Mouse (Mus musculus) cerebellum, adult 2 months (tissue): ENCODE results near the gene C2. TPM values are rescaled to one million over a fixed set of nuclear protein-coding genes. Genes with fewer than 3 reads are reported as not detected.
"Not testable (repeated sequence)": the region's sequence is repeated elsewhere in the genome, so short reads cannot be mapped to it uniquely, and the experiment has no call there.

Source experiments
- DNase-seq, 2 experiments: peaks; one replicate each; pipeline ENCODE4 v3.0.0; 2021
- H3K27ac ChIP-seq: fragments of 200-500 bp; 2 replicates; pipeline ENCODE4 v1.5.1; 2012; ENCODE audit warnings: low read length, control low read depth, inconsistent platforms; ENCODE audit not compliant: insufficient read depth
- H3K27me3 ChIP-seq: fragments of 200-500 bp; 2 replicates; pipeline ENCODE4 v1.6.1; 2012; ENCODE audit warnings: inconsistent platforms, mild to moderate bottlenecking, low read length, moderate library complexity; ENCODE audit not compliant: control insufficient read depth, insufficient read depth
- H3K4me1 ChIP-seq: fragments of 200-500 bp; 2 replicates; pipeline ENCODE4 v1.6.1; 2011; ENCODE audit warnings: low read length; ENCODE audit not compliant: control insufficient read depth, insufficient read depth
- H3K4me3 ChIP-seq: fragments of 200-500 bp; replicated peaks from 2 replicates; pipeline ENCODE3; 2011; ENCODE audit warnings: mild to moderate bottlenecking, low read depth, low read length, control low read depth; ENCODE audit not compliant: insufficient read depth
- CTCF ChIP-seq: fragments of 200-500 bp; IDR thresholded peaks from 2 replicates; pipeline ENCODE4 v1.5.1; 2011; ENCODE audit warnings: low read depth, mild to moderate bottlenecking, control low read depth, low read length, moderate library complexity, borderline replicate concordance; ENCODE audit not compliant: insufficient read depth
- POLR2A ChIP-seq: fragments of 200-500 bp; IDR thresholded peaks from 2 replicates; pipeline ENCODE4 v1.6.1; 2011; ENCODE audit warnings: low read length, control low read depth, borderline replicate concordance; ENCODE audit not compliant: insufficient read depth
- WGBS: fragments of 180-500 bp; shearing (Covaris S2); methylation state at CpG from one replicate; pipeline ENCODE4 v1.1.7; 2018; 5-methylcytosine and 5-hydroxymethylcytosine counted together
- polyA plus RNA-seq: library from polyadenylated mRNA; depleted of rRNA; stranded (reverse); fragments of >200 nt; gene quantifications from 2 replicates; pipeline ENCODE4 v1.2.3, GENCODE M21; 2012

Gene C2
- polyA plus RNA-seq, 1 experiment = 2.9 TPM

DNA sequence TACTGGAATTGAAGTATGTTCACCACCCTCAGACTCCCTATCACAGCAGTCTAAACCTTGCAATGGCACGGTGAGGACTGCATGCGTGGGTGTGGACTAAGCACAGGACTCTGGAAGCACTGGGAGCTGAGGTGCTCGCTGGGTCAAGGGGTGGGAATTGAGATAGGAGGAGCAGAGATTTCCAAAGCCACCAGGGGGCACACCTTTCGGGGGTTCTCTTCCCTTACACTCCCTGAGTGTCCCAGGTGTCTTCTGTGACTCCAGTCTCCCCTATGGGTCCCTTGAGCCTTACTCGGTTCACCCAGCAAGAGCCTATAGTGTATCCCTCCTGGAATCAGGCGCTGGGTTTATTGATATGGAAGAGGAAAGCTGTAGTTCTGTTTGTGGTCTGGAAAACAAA is 24.9 kb upstream of the C2 start:
- TF ChIP-seq CTCF = no peak
- TF ChIP-seq POLR2A = no peak
- no peaks in the 10 kb centered on the region for H3K4me1 ChIP-seq
- DNase-seq = no peak
- H3K4me3 ChIP-seq = no peak overlapping the region
- no peak overlapping the region for H3K27ac ChIP-seq
- WGBS = 47% methylated on average over 6 of the region's 6 CpGs
- no peaks in the 10 kb centered on the region for H3K27me3 ChIP-seq

DNA sequence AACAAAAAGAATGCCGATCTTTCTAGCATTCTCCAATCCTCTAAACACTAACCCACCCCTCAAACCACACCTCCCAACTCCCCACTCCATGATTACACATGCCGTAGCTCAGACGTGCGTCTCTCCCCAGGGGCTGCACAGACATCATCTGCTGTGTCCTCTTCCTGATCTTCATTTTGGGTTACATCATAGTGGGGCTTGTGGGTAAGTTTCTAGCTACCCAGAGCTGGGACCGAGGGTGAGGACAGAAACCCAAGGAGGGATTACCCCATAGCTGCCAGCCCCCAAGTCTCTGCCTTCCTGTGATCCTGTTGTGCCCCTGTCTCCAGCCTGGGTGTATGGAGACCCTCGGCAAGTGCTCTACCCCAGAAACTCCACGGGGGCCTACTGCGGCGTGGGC is 19.1 kb upstream of the C2 start:
- WGBS = 67% methylated on average over 9 of the region's 9 CpGs
- TF ChIP-seq CTCF (no peak), POLR2A (no peak)

DNA sequence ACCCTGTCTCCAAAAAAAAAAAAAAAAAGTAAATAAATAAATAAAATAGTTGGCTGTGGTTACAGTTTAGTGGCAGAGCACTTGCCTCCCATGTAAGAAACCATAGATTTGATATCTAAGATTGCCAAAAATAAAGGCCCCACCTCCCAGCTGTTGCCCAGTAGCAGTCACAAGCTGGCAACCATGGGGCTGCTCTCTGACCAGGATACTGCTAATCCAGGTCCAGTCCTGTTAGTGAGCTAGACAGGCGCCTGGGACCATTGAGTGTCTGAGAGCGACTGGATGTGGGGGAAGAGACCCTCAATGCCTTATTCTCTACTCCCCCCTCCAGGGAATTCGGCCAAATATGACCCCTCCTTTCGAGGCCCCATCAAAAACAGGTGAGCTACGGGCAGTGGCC is 18.3 kb upstream of the C2 start:
- Histone ChIP-seq H3K27me3 (no peaks in the 10 kb centered on the region), H3K4me3 (no peak overlapping the region), H3K27ac (no peak overlapping the region), H3K4me1 (no peaks in the 10 kb centered on the region)
- TF ChIP-seq POLR2A = no peak
- TF ChIP-seq CTCF = no peak
- WGBS = 78% methylated on average over 5 of the region's 5 CpGs
- DNase-seq = no peak

More for the DNA sequence above, 19.1 kb upstream of the C2 start:
- DNase-seq = no peak
- H3K27me3 ChIP-seq = no peaks in the 10 kb centered on the region
- no peak overlapping the region for H3K27ac ChIP-seq
- no peak overlapping the region for H3K4me3 ChIP-seq
- no peaks in the 10 kb centered on the region for H3K4me1 ChIP-seq

DNA sequence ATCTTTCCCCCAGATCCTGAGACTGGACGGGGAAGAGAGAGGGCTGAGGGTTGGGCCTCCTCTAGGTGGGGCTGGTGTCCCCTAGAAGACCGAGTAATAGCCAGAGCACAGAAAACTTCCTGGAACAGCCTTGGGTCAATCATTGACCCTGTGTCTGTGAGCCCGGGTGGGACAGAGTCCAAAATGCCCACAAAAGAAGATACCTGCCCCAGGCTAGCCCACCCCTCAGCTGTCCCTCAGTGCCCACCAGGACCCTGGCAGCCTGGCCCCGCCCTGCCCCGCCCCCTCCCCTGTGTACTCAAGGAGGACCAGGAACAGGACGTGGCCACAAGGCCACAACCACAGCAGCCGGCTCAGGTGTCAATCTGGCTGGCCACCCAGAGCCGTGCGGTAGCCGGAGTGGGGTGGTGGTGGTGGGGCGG is 17.4 kb upstream of the C2 start:
- 29% methylated on average over 11 of the region's 11 CpGs for WGBS
- no peak for DNase-seq
- no peak for TF ChIP-seq POLR2A
- peak; percentile 4; the same call in 1 of the 2 replicates for TF ChIP-seq CTCF
- no peaks in the 10 kb centered on the region for H3K27me3 ChIP-seq
- no peak overlapping the region for H3K4me3 ChIP-seq
- 0 out of 2 replicates have a peak, but pooled peaks cover 4% of the 10 kb centered on the region for H3K4me1 ChIP-seq
- no peak overlapping the region for H3K27ac ChIP-seq

DNA sequence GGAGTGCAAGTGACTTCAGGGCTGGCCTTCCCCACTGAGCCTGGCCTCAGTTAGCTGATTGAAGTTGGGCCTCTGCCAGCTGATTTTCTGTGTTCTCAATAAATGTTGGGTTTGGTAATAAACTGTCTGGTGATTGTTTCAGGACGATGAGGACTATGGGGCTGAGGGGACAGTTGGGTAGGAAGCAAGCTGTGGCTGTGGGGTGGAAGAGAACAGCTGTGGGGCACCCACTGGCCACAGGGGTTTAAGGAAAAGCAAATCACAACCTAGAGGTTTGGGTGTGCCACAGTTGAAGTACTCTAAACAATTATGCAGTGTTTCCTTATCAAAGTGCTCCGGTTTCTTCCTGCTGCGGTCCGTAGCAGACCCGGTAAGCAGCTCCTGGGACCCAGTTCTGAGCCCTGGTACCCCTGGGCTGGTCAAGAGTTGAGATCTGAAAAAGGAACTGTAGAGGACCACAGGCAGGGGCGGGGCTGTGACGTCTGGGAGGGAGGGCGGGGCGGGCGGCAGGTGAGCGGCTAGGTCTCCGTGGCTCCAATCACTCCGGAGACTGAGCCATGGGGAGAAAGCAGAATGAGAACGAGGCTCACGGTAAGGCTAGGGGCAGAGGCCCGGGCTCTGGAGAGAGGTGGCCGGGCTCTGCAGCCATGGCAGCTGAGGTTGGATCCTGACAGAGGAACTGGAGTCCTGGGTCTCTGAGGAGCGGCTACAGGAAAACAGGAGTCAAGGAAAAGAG is 16.0 kb upstream of the C2 start, which contains the start of gene Slc44a4:
Slc44a4 (plus strand) TSS at position 537 of the 736 bp plus-strand sequence.
- no peak for DNase-seq
- Histone ChIP-seq H3K27ac (no peak within 1 kb of the TSS), H3K4me1 (0 out of 2 replicates have a peak, but pooled peaks cover 4% of the 10 kb centered on the region), H3K27me3 (no peaks in the 10 kb centered on the region), H3K4me3 (no peak within 1 kb of the TSS)
- 42% methylated on average over 18 of the region's 18 CpGs for WGBS
- no peak for TF ChIP-seq CTCF
- TF ChIP-seq POLR2A = no peak

DNA sequence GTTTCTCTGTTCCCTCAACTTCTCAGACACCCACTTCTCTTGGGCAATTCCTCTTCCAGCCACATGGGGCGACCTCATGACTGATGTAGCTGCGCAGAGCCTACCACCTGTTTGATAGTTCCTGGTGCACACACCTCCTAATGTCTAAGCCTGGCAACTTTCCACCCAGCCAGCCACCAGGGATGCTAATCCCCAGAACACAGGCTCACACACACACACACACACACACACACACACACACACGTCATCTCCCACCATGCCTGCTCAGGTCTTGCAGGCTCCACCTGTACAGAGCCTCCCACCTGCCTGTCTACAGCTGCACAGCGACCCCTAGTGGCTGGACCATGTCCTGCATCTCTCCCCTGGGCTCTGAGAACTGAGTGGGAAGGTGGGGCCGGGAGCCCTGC is 13.9 kb upstream of the C2 start:
- Histone ChIP-seq H3K27me3 (no peaks in the 10 kb centered on the region), H3K4me3 (no peak overlapping the region), H3K27ac (no peak overlapping the region), H3K4me1 (0 out of 2 replicates have a peak, but pooled peaks cover 4% of the 10 kb centered on the region)
- TF ChIP-seq CTCF (peak; percentile 85), POLR2A (no peak)
- 33% methylated on average over 5 of the region's 5 CpGs for WGBS
- DNase-seq = peak; percentile 54 to 75

DNA sequence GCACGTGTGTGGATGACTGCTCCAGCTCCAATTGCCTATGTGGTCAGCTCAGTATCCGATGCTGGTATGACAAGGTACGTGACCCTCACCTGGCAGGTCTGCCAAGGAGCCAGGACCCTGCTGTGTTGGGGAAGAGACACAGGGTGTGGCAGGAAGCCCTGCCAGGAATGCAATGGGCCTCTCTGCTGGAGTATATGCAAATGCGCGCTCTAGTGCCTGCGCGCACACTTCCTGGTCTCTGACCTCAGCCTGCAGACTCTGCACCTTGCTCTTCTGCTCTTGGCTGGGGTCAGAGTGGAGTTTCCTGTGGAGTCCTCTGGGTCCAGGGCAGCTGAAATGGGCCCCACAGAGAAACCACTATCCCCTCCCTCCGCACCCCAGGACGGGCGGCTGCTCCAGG is 12.9 kb upstream of the C2 start:
- WGBS = 58% methylated on average over 10 of the region's 10 CpGs

DNA sequence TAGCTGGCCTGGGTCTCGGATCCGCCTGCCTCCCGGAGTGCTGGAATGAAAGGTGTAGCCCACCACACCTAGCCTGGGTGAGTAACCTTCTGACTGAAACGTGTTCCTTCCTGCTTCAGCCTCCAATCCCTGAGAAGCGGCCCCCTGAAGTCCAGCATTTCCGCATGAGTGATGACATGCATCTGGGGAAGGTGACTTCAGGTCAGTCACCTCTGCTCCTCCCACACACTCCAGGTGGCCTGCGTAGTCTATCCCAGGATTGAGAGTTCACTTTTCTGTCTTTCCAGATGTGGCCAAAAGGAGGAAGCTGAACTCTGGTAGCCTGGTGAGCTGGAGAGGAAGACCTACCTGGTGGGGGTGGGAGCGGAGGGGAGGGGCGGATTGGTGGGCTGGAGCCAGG is 4.8 kb upstream of the C2 start:
- Histone ChIP-seq H3K4me3 (no peak overlapping the region), H3K4me1 (no peaks in the 10 kb centered on the region; the same call in 1 of the 2 replicates), H3K27me3 (no peaks in the 10 kb centered on the region), H3K27ac (no peak overlapping the region)
- DNase-seq = no peak
- TF ChIP-seq POLR2A (no peak), CTCF (no peak)
- WGBS = 89% methylated on average over 9 of the region's 9 CpGs

More for the DNA sequence above, 12.9 kb upstream of the C2 start:
- Histone ChIP-seq H3K4me1 (0 out of 2 replicates have a peak, but pooled peaks cover 4% of the 10 kb centered on the region), H3K27ac (no peak overlapping the region), H3K27me3 (no peaks in the 10 kb centered on the region), H3K4me3 (no peak overlapping the region)
- no peak for DNase-seq
- TF ChIP-seq CTCF (no peak), POLR2A (no peak)

DNA sequence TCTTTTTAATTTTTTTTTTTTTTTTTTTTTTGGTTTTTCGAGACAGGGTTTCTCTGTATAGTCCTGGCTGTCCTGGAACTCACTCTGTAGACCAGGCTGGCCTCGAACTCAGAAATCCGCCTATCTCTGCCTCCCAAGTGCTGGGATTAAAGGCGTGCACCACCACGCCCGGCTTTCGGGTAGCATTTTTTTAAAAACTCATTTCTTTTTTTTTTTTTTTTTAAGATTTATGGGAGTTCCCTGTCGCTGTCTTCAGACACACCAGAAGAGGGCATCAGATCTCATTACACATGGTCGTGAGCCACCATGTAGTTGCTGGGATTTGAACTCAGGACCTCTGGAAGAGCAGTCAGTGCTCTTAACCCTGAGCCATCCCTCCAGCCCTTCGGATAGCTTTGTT is 3.9 kb upstream of the C2 start:
- not testable (repeated sequence) for H3K27ac ChIP-seq, H3K4me3 ChIP-seq, DNase-seq, H3K4me1 ChIP-seq, H3K27me3 ChIP-seq
- 84% methylated on average over 10 of the region's 10 CpGs for WGBS

DNA sequence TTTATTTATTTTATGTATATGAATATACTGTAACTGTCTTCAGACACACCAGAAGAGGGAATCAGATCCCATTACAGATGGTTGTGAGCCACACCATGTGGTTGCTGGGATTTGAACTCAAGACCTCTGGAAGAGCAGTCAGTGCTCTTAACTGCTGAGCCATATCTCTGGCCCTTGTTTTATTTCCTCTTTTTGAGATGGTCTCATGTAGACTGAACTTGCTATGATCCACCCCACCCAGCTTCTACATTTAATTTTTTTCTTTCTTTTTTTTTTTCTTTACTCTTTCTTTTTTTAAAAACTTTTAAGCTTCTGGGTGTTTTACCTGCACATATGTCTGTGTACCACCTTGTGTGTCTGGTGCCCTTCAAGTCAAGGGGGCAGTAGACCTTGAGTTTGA is 2.8 kb upstream of the C2 start:
- H3K27ac ChIP-seq, H3K27me3 ChIP-seq, H3K4me1 ChIP-seq, DNase-seq, H3K4me3 ChIP-seq: not testable (repeated sequence)
